In genomic region chr3:71103550-71103949, GRCm38 (mm10) we compare ENCODE assay signal across 30 mouse cellular contexts.
DNase-seq lines count a peak whose midpoint lies in the region; ATAC-seq and TF ChIP-seq lines count a peak whose summit lies in the region.
"Had no signal": no experiment of that assay in that cellular context is flagged by ENCODE, and none has a peak within 500 bp of the region (broad histone marks: within the 10 kb centered on the region; RNA-seq: fewer than 3 reads in every experiment).

No protein-coding gene starts in this region.

- TF ChIP-seq POLR2A in brain, embryonic 14.5 days (IDR thresholded peaks at IDR 0.05; ENCODE audit: borderline replicate concordance, extremely low read depth, insufficient read depth, insufficient read length, poor library complexity, severe bottlenecking): no peak

- no peak overlapping the region for H3K27ac ChIP-seq in midbrain, embryonic 11.5 days (ENCODE audit: low read depth, low read length)
- no peak overlapping the region for H3K27ac ChIP-seq in midbrain, embryonic 10.5 days (replicated peaks)
- H3K27ac ChIP-seq in midbrain, postnatal 0 days (ENCODE audit: low read depth, low read length): no peak overlapping the region
- H3K27ac ChIP-seq: embryonic facial prominence, embryonic 10.5 days; embryonic facial prominence, embryonic 13.5 days; forebrain, embryonic 12.5 days; forebrain, embryonic 15.5 days; heart, embryonic 15.5 days; hindbrain, embryonic 10.5 days; hindbrain, embryonic 14.5 days had no signal

- no peaks in the 10 kb centered on the region for H3K9me3 ChIP-seq in midbrain, embryonic 11.5 days (ENCODE audit: control insufficient read depth, low read length)
- no peaks in the 10 kb centered on the region; the same call in 1 of the 2 replicates for H3K9me3 ChIP-seq in midbrain, embryonic 10.5 days (replicated peaks)
- H3K9me3 ChIP-seq in midbrain, postnatal 0 days (ENCODE audit: low read length): no peaks in the 10 kb centered on the region
- H3K9me3 ChIP-seq: embryonic facial prominence, embryonic 10.5 days; embryonic facial prominence, embryonic 13.5 days; forebrain, embryonic 12.5 days; forebrain, embryonic 15.5 days; heart, embryonic 12.5 days; heart, embryonic 15.5 days; hindbrain, embryonic 10.5 days had no signal

- no peaks in the 10 kb centered on the region for H3K4me1 ChIP-seq in midbrain, embryonic 11.5 days (ENCODE audit: control insufficient read depth, insufficient read depth, low read length)
- H3K4me1 ChIP-seq in midbrain, embryonic 10.5 days: no peaks in the 10 kb centered on the region
- H3K4me1 ChIP-seq in midbrain, postnatal 0 days (ENCODE audit: insufficient read depth, low read length): no peaks in the 10 kb centered on the region
- H3K4me1 ChIP-seq: embryonic facial prominence, embryonic 10.5 days; embryonic facial prominence, embryonic 13.5 days; forebrain, embryonic 12.5 days; forebrain, embryonic 15.5 days; heart, embryonic 12.5 days; heart, embryonic 15.5 days; hindbrain, embryonic 10.5 days had no signal

- H3K36me3 ChIP-seq in midbrain, embryonic 11.5 days (ENCODE audit: control insufficient read depth, insufficient read depth, low read length): no peaks in the 10 kb centered on the region
- no peaks in the 10 kb centered on the region for H3K36me3 ChIP-seq in midbrain, embryonic 10.5 days
- H3K36me3 ChIP-seq in midbrain, postnatal 0 days (ENCODE audit: insufficient read depth, low read length): no peaks in the 10 kb centered on the region
- H3K36me3 ChIP-seq: embryonic facial prominence, embryonic 10.5 days; embryonic facial prominence, embryonic 13.5 days; forebrain, embryonic 12.5 days; forebrain, embryonic 15.5 days; G1E; heart, embryonic 12.5 days; heart, embryonic 15.5 days; hindbrain, embryonic 10.5 days had no signal

- WGBS in midbrain, embryonic 11.5 days: 85% methylated on average over 6 of the region's 6 CpGs
- WGBS in midbrain, embryonic 10.5 days: 82% methylated on average over 6 of the region's 6 CpGs
- 54% methylated on average over 6 of the region's 6 CpGs for WGBS in midbrain, postnatal 0 days

- intact Hi-C loops in left cerebral cortex, postnatal 14 days (cut with DNase I): no loop called here

- H3K4me3 ChIP-seq in midbrain, embryonic 11.5 days (ENCODE audit: low read depth, low read length): no peak overlapping the region
- no peak overlapping the region for H3K4me3 ChIP-seq in midbrain, embryonic 10.5 days
- no peak overlapping the region for H3K4me3 ChIP-seq in midbrain, postnatal 0 days (ENCODE audit: low read depth, low read length)
- H3K4me3 ChIP-seq: embryonic facial prominence, embryonic 10.5 days; embryonic facial prominence, embryonic 13.5 days; erythroblast, embryonic 14.5 days; forebrain, embryonic 12.5 days; forebrain, embryonic 15.5 days; heart, embryonic 12.5 days; heart, embryonic 15.5 days; hindbrain, embryonic 10.5 days had no signal

- H3K27me3 ChIP-seq in midbrain, embryonic 11.5 days (ENCODE audit: control insufficient read depth, insufficient read depth, low read length): no peaks in the 10 kb centered on the region
- H3K27me3 ChIP-seq in midbrain, embryonic 10.5 days (ENCODE audit: low read depth, poor library complexity, severe bottlenecking): no peaks in the 10 kb centered on the region
- no peaks in the 10 kb centered on the region for H3K27me3 ChIP-seq in midbrain, postnatal 0 days (ENCODE audit: insufficient read depth, low read length)
- H3K27me3 ChIP-seq: CH12.LX; embryonic facial prominence, embryonic 13.5 days; forebrain, embryonic 12.5 days; forebrain, embryonic 15.5 days; heart, embryonic 12.5 days; heart, embryonic 15.5 days; Patski had no signal

- no peak for TF ChIP-seq CTCF in brain, embryonic 14.5 days (IDR thresholded peaks at IDR 0.05; ENCODE audit: borderline replicate concordance, extremely low read depth, insufficient read depth, insufficient read length)
- TF ChIP-seq CTCF in midbrain, postnatal 0 days (IDR thresholded peaks at IDR 0.05): no peak

- no peak overlapping the region for H3K9ac ChIP-seq in midbrain, embryonic 11.5 days (ENCODE audit: low read length)
- no peak overlapping the region for H3K9ac ChIP-seq in midbrain, postnatal 0 days (replicated peaks; ENCODE audit: low read length, poor library complexity, severe bottlenecking)
- H3K9ac ChIP-seq: embryonic facial prominence, embryonic 13.5 days; forebrain, embryonic 12.5 days; forebrain, embryonic 15.5 days; heart, embryonic 12.5 days; heart, embryonic 15.5 days; hindbrain, embryonic 14.5 days had no signal

- DNase-seq in midbrain, embryonic 11.5 days (ENCODE audit: low spot score, missing footprints): no peak
- DNase-seq in midbrain, embryonic 10.5 days (ENCODE audit: low spot score): no peak
- DNase-seq in brain, embryonic 14.5 days (ENCODE audit: low read depth): peak; percentile 37
- peak; percentile 17 for DNase-seq in midbrain, postnatal 0 days (ENCODE audit: low spot score)
- no peak for DNase-seq in cerebellum, adult 11-12 months
- no peak for DNase-seq in left cerebral cortex, postnatal 14 days (ENCODE audit: low spot score in 2 of 2)
- DNase-seq: adrenal gland, adult 2 months; adrenal gland, postnatal 14 days; B cell, adult 2 months; cerebellum, adult 11 months; cerebellum, adult 8-10 months; cerebellum, postnatal 10 days; cerebellum, postnatal 36 days; embryo, embryonic 11 days; gastrocnemius, postnatal 25 days; heart, adult 18-20 months; heart, postnatal 10 days; heart, postnatal 36 days had no signal

- peak; percentile 62; the same call in 1 of the 2 replicates for ATAC-seq in midbrain, embryonic 11.5 days (ENCODE audit: low FRiP score)
- ATAC-seq in midbrain, postnatal 0 days (ENCODE audit: low FRiP score): no peak
- ATAC-seq: forebrain, embryonic 15.5 days; Patski had no signal

- no peak overlapping the region for H3K4me2 ChIP-seq in midbrain, embryonic 11.5 days
- H3K4me2 ChIP-seq in midbrain, postnatal 0 days (ENCODE audit: low read depth, low read length, poor library complexity, severe bottlenecking): no peak overlapping the region
- H3K4me2 ChIP-seq: embryonic facial prominence, embryonic 13.5 days; forebrain, embryonic 12.5 days; forebrain, embryonic 15.5 days; heart, embryonic 12.5 days; heart, embryonic 15.5 days; hindbrain, embryonic 14.5 days had no signal

Comparison
In these comparisons a context has a peak if more than half of its experiments do, and no peak if none do; other contexts are left out.
1. DNase-seq: peak in brain, embryonic 14.5 days (single experiment) and midbrain, postnatal 0 days (single experiment); none in midbrain, embryonic 11.5 days (single experiment), midbrain, embryonic 10.5 days (single experiment), cerebellum, adult 11-12 months (single experiment) and left cerebral cortex, postnatal 14 days (0 of 2).